Mouse (Mus musculus): ENCODE measurements around the gene Slc48a1.

The Slc48a1 gene

DNA sequence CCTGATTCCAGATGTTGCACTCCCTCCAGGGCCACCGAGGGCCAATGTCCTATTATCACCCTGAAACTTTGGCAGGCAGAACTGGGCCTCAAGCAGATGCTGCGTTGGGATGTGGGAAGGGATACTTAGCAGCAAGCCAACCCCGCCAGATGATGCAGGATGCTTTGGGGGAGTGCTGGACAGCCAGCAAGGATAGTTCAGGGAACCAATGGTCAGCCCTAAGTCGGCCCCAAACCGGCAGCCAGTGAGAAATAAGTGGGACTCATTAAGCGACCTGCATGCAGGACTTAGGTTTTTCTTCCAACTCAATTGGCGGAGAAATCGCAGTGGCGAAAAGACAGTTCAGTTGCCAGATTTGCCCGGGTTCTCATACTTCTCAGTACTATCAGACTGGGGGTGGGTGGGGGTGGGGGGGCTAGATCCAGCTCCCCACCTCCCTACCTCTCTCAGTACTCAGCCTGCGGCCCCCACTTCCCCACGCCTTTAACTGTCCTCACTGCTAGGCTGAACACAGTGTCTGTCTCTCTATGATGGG, 52.0 kb downstream of the Slc48a1 start:
- Histone ChIP-seq H3K4me3 (replicated peaks; ENCODE audit: low read length) (peak overlapping the region; percentile 78), H3K27me3 (ENCODE audit: insufficient read depth, low read length) (peaks cover 87% of the 10 kb centered on the region), H3K4me1 (replicated peaks; ENCODE audit: low read depth, low read length) (peaks cover 56% of the 10 kb centered on the region), H3K36me3 (ENCODE audit: insufficient read depth, low read length) (no peaks in the 10 kb centered on the region), H3K9me3 (ENCODE audit: low read length) (no peaks in the 10 kb centered on the region)
- TF ChIP-seq POU5F1 (IDR thresholded peaks at IDR 0.05; ENCODE audit: borderline replicate concordance, low read length) (no peak), NANOG (IDR thresholded peaks at IDR 0.05; ENCODE audit: borderline replicate concordance, low read length) (no peak), CTCF (conservative IDR thresholded peaks at IDR 0.05; ENCODE audit: low read length) (no peak)

DNA sequence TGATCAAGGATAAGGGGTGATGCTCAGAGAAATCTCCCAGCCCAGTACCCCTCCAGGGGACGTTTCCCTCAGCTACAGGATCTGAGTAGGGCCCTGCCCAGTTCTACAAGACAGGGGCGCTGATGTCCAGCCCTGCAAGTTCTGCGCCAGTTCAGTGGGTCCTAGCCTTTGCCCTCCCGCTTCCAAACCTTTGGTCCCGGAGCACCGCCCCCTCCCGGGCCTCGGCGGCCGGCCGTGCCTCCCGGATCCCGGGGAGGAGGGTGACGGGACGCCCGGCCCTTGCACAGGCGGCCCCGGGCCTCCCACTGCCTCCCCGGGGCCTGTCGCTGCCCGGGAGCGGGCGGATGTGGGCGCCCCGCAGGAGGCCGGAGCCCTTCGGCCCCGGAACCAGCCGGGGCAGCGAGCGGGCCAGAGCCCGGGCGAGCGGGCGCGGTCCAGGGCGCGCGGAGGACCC, 52.5 kb downstream of the Slc48a1 start:
- H3K4me1 ChIP-seq (replicated peaks; ENCODE audit: low read depth, low read length) = peaks cover 51% of the 10 kb centered on the region
- peaks cover 82% of the 10 kb centered on the region for H3K27me3 ChIP-seq (ENCODE audit: insufficient read depth, low read length)
- H3K9me3 ChIP-seq (ENCODE audit: low read length) = no peaks in the 10 kb centered on the region
- H3K4me3 ChIP-seq (replicated peaks; ENCODE audit: low read length) = peak overlapping the region; percentile 78
- TF ChIP-seq POU5F1 (IDR thresholded peaks at IDR 0.05; ENCODE audit: borderline replicate concordance, low read length) (no peak), NANOG (IDR thresholded peaks at IDR 0.05; ENCODE audit: borderline replicate concordance, low read length) (no peak), CTCF (conservative IDR thresholded peaks at IDR 0.05; ENCODE audit: low read length) (no peak)
- H3K36me3 ChIP-seq (ENCODE audit: insufficient read depth, low read length) = no peaks in the 10 kb centered on the region

DNA sequence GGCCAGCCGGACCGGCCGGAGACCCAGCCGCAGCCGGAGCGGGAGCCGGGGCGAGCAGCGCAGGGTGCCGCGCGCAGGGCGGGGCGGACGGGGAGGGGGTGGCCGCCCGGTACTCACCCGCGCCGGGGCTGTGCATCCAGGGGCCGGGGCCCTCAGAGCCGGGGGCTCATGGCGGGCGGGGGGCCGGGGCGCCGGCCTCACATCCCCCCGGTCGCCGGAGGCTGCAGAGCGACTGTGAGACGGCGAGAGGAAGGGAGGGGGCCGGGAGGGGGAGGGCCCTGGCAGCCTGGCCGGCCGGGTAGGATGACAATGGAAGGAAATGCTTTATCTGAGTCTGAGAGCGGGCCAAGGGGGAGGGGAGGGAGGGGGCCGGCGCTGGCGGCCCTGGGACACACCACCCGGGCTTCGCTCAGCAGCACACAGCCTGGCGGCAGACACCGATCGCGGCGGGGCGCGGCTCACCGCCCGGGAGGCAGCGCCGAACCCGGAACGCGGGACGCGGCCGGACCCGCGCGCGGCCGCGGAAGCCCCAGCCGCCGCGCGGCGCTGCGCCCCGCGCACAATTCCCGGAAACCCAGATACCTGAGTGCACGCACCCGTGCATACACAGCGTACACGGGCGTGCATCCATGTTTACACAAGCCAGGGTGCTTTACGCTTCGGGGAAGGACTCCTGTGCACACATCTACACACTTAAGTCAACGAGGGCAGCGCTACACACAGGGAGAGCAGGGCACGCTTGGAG, 53.1 kb downstream of the Slc48a1 start:
- Histone ChIP-seq H3K9me3 (ENCODE audit: low read length) (no peaks in the 10 kb centered on the region), H3K27me3 (ENCODE audit: insufficient read depth, low read length) (peaks cover 76% of the 10 kb centered on the region), H3K4me1 (replicated peaks; ENCODE audit: low read depth, low read length) (peaks cover 50% of the 10 kb centered on the region), H3K4me3 (replicated peaks; ENCODE audit: low read length) (peak overlapping the region; percentile 78), H3K36me3 (ENCODE audit: insufficient read depth, low read length) (no peaks in the 10 kb centered on the region)
- no peak for TF ChIP-seq CTCF (conservative IDR thresholded peaks at IDR 0.05; ENCODE audit: low read length)
- TF ChIP-seq POU5F1 (IDR thresholded peaks at IDR 0.05; ENCODE audit: borderline replicate concordance, low read length) = no peak
- TF ChIP-seq NANOG (IDR thresholded peaks at IDR 0.05; ENCODE audit: borderline replicate concordance, low read length) = no peak

DNA sequence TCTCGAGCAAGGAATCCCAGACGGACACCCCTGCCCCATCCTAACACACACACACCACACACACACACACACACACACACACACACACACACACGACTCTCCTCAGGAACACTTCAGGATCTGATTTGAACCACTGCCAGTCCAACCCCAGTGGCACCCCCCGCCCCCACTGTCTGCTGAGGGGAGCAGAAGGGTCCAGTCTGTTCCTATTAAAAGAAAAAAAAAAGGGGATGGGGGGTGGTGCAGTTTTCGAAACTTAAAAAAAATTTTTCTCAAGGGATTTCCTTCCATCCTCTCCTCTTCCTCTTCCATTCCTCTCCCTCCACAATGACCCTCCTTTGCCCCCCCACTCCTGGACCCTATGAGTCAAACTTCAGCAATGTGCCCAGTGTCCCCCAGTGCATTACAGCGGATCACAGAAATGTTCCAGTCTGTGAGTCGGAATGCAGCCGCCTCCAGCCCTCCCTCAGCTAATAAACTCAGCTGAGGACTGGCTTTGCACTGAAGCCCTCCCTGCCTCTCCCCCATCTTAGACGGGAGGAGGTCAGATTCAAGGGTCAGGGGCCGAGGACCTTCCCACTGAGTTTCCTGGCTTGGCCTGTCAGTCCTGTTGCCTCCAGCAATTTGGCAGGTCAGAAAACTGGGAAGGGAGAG, 53.8 kb downstream of the Slc48a1 start:
- Histone ChIP-seq H3K9me3 (ENCODE audit: low read length) (no peaks in the 10 kb centered on the region), H3K27me3 (ENCODE audit: insufficient read depth, low read length) (peaks cover 70% of the 10 kb centered on the region), H3K36me3 (ENCODE audit: insufficient read depth, low read length) (no peaks in the 10 kb centered on the region), H3K4me3 (replicated peaks; ENCODE audit: low read length) (peak overlapping the region; percentile 78), H3K4me1 (replicated peaks; ENCODE audit: low read depth, low read length) (peaks cover 54% of the 10 kb centered on the region)
- TF ChIP-seq NANOG (IDR thresholded peaks at IDR 0.05; ENCODE audit: borderline replicate concordance, low read length) (no peak), CTCF (conservative IDR thresholded peaks at IDR 0.05; ENCODE audit: low read length) (no peak), POU5F1 (IDR thresholded peaks at IDR 0.05; ENCODE audit: borderline replicate concordance, low read length) (no peak)

DNA sequence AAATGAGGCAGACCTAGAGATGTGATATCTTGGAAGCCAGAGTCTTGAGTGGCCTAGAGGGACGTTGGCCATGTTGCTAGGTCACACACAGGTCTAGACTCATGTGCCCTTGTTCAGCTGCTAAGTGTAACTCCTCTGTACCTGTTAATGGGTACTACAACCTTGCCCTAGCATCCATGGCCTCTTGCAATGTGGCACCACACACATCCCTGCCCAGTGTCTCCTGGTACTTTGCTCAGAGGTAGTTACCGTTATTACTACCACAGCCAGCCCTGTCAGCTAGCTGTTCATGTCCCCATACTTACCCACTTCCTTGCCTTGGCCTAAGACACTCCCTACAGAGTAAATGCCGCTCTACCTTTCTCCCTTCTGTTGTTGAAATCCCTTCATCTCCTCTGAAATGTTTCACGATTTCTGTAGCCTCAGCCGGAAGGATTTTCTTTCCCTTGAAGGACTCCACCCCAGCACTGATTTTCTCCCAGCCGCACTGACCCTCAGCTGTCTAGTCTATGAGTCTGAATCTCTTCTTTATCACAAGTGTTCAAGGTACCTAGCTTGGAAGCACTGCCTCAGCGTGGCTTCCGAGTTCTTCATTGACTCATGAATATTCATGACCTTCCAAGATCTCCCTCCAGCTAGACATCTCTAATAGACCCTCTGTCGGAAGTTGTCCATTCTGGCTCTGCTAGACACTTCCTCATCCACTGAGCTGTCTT, 54.6 kb downstream of the Slc48a1 start:
- Histone ChIP-seq H3K27me3 (ENCODE audit: insufficient read depth, low read length) (peaks cover 71% of the 10 kb centered on the region), H3K4me3 (replicated peaks; ENCODE audit: low read length) (no peak overlapping the region), H3K9me3 (ENCODE audit: low read length) (no peaks in the 10 kb centered on the region), H3K36me3 (ENCODE audit: insufficient read depth, low read length) (no peaks in the 10 kb centered on the region), H3K4me1 (replicated peaks; ENCODE audit: low read depth, low read length) (peaks cover 61% of the 10 kb centered on the region)
- TF ChIP-seq NANOG (IDR thresholded peaks at IDR 0.05; ENCODE audit: borderline replicate concordance, low read length) = no peak
- no peak for TF ChIP-seq CTCF (conservative IDR thresholded peaks at IDR 0.05; ENCODE audit: low read length)
- TF ChIP-seq POU5F1 (IDR thresholded peaks at IDR 0.05; ENCODE audit: borderline replicate concordance, low read length) = no peak

DNA sequence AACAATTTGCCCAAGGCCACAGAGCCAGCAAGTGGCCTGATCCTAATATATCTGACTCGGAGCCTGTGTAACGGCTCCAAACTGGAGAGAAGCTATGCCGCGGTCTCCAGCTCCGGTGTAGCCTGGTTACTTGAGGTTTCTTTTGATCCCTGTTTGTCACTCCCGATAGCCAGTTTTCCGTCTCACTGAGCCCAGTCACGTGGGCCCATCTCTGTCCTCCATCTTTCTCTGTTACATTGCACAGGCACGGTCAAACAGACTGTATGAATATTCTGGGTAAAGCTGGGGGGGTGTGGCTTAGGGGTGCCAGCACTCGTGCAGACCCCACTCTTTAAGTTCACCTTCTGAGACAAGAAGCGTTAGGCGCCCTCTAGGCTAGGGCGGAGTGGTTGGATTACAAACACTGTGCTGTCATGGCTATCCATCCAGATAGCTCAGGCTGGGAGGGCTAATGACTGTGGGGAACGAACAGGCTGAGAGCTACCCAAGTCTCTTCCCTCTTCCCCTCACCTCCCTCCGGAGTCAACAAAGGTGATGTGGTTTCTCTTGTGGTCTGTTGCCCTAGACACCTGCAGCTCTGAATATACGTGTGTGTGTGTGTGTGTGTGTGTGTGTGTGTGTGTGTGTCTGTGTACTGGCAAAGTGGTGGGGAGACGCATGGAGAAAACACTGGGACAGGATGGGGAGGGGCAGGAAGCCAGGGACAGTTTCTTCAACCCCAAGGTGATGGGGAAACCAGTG, 58.0 kb downstream of the Slc48a1 start:
- Histone ChIP-seq H3K4me1 (replicated peaks; ENCODE audit: low read depth, low read length) (peaks cover 52% of the 10 kb centered on the region), H3K27me3 (ENCODE audit: insufficient read depth, low read length) (peaks cover 41% of the 10 kb centered on the region), H3K36me3 (ENCODE audit: insufficient read depth, low read length) (no peaks in the 10 kb centered on the region), H3K9me3 (ENCODE audit: low read length) (peaks cover 5% of the 10 kb centered on the region; the same call in 1 of the 2 replicates), H3K4me3 (replicated peaks; ENCODE audit: low read length) (no peak overlapping the region)
- TF ChIP-seq POU5F1 (IDR thresholded peaks at IDR 0.05; ENCODE audit: borderline replicate concordance, low read length) (no peak), NANOG (IDR thresholded peaks at IDR 0.05; ENCODE audit: borderline replicate concordance, low read length) (no peak), CTCF (conservative IDR thresholded peaks at IDR 0.05; ENCODE audit: low read length) (no peak)

DNA sequence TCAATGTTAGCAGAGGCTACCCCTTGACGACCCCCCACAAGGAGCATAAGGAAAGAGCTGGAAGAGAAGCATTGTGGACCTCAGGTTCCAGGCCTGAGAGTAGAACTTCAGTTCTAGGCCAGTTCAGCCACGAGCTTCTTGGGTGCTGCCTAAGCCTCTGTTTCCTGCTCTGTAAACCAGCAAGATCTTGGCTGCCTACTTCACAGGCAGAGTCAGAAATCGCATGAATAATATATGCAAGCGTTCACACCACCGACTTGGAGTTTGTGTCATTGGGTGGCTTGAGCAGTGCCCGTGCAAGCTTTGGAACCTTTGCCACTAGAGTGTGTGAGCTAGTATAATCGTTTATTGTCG, 58.6 kb downstream of the Slc48a1 start:
- Histone ChIP-seq H3K9me3 (ENCODE audit: low read length) (peaks cover 5% of the 10 kb centered on the region; the same call in 1 of the 2 replicates), H3K4me1 (replicated peaks; ENCODE audit: low read depth, low read length) (peaks cover 52% of the 10 kb centered on the region), H3K4me3 (replicated peaks; ENCODE audit: low read length) (no peak overlapping the region), H3K27me3 (ENCODE audit: insufficient read depth, low read length) (peaks cover 42% of the 10 kb centered on the region), H3K36me3 (ENCODE audit: insufficient read depth, low read length) (no peaks in the 10 kb centered on the region)
- TF ChIP-seq NANOG (IDR thresholded peaks at IDR 0.05; ENCODE audit: borderline replicate concordance, low read length) = no peak
- no peak for TF ChIP-seq POU5F1 (IDR thresholded peaks at IDR 0.05; ENCODE audit: borderline replicate concordance, low read length)
- no peak for TF ChIP-seq CTCF (conservative IDR thresholded peaks at IDR 0.05; ENCODE audit: low read length)
